Mouse (Mus musculus): ENCODE data around the gene Saal1. TPM values are rescaled to one million over a fixed set of nuclear protein-coding genes. Genes with fewer than 3 reads are reported as not detected.

The Saal1 gene
- total RNA-seq, 1 experiment = 15.6 TPM

DNA sequence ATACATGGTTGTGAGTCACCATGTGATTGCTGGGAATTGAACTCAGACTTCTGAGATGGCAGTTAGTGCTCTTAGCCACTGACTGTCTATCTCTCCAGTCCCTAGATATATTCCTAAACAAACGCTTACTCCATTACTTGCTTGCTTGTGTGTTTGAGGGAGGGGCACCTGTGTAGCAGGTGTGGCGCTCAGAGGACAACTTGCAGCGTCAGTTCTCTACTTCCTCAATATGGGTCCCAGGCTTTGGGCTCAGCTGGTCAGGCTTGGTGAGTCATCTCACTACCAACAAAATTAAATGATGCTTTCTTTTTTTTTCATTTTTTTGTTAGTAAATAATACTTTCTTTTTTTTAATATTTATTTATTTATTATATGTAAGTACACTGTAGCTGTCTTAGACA is 32.1 kb downstream of the Saal1 start:
- Histone ChIP-seq H3K9ac (ENCODE audit: insufficient read depth, low read depth, low read length, poor library complexity, severe bottlenecking) (no peak overlapping the region), H3K4me3 (ENCODE audit: insufficient read depth in 1 of 2, low read depth in 1 of 2, low read length in 2 of 2, poor library complexity in 1 of 2, severe bottlenecking in 1 of 2) (no peak overlapping the region), H3K27ac (ENCODE audit: insufficient read depth, low read depth, low read length, poor library complexity, severe bottlenecking) (no peak overlapping the region), H3K4me1 (ENCODE audit: control insufficient read depth in 2 of 2, insufficient read depth in 2 of 2, low read length in 2 of 2, poor library complexity in 1 of 2) (no peaks in the 10 kb centered on the region), H3K36me3 (ENCODE audit: control insufficient read depth, insufficient read depth, low read length, poor library complexity, severe bottlenecking) (no peaks in the 10 kb centered on the region), H3K9me3 (ENCODE audit: control insufficient read depth, insufficient read depth, low read depth, low read length) (no peaks in the 10 kb centered on the region)
- in situ Hi-C loops (cut with MboI; ENCODE audit: low sequenced_read_pairs in 2 of 2, unreplicated experiment in 2 of 2) = no loop called here
- DNase-seq (ENCODE audit: low read depth, low spot score) = no peak
- TF ChIP-seq ZC3H11A (IDR thresholded peaks at IDR 0.05; ENCODE audit: borderline replicate concordance, low read depth, low read length) (no peak), ZNF384 (IDR thresholded peaks at IDR 0.05; ENCODE audit: low read depth, low read length) (no peak), CHD2 (IDR thresholded peaks at IDR 0.05; ENCODE audit: low read depth, low read length) (no peak), MAFK (IDR thresholded peaks at IDR 0.05; ENCODE audit: insufficient read depth, low read depth, low read length) (no peak), HCFC1 (IDR thresholded peaks at IDR 0.05; ENCODE audit: borderline replicate concordance, insufficient read depth, low read length) (no peak)

GRCm38 (mm10) chr7:46676808-46677360 is 33.6 kb downstream of the Saal1 start:
- Histone ChIP-seq H3K9me3 (ENCODE audit: control insufficient read depth, insufficient read depth, low read depth, low read length) (no peaks in the 10 kb centered on the region), H3K9ac (ENCODE audit: insufficient read depth, low read depth, low read length, poor library complexity, severe bottlenecking) (no peak overlapping the region), H3K36me3 (ENCODE audit: control insufficient read depth, insufficient read depth, low read length, poor library complexity, severe bottlenecking) (no peaks in the 10 kb centered on the region), H3K27ac (ENCODE audit: insufficient read depth, low read depth, low read length, poor library complexity, severe bottlenecking) (no peak overlapping the region), H3K4me1 (ENCODE audit: control insufficient read depth in 2 of 2, insufficient read depth in 2 of 2, low read length in 2 of 2, poor library complexity in 1 of 2) (no peaks in the 10 kb centered on the region), H3K4me3 (ENCODE audit: insufficient read depth in 1 of 2, low read depth in 1 of 2, low read length in 2 of 2, poor library complexity in 1 of 2, severe bottlenecking in 1 of 2) (no peak overlapping the region)
- DNase-seq (ENCODE audit: low read depth, low spot score) = no peak
- TF ChIP-seq HCFC1 (IDR thresholded peaks at IDR 0.05; ENCODE audit: borderline replicate concordance, insufficient read depth, low read length) (no peak), ZNF384 (IDR thresholded peaks at IDR 0.05; ENCODE audit: low read depth, low read length) (no peak), ZC3H11A (IDR thresholded peaks at IDR 0.05; ENCODE audit: borderline replicate concordance, low read depth, low read length) (no peak), CHD2 (IDR thresholded peaks at IDR 0.05; ENCODE audit: low read depth, low read length) (no peak), MAFK (IDR thresholded peaks at IDR 0.05; ENCODE audit: insufficient read depth, low read depth, low read length) (no peak)
- in situ Hi-C loops (cut with MboI; ENCODE audit: low sequenced_read_pairs in 2 of 2, unreplicated experiment in 2 of 2) = no loop called here

GRCm38 (mm10) chr7:46675886-46676285 is 34.6 kb downstream of the Saal1 start:
- no peak for DNase-seq (ENCODE audit: low read depth, low spot score)
- in situ Hi-C loops (cut with MboI; ENCODE audit: low sequenced_read_pairs in 2 of 2, unreplicated experiment in 2 of 2) = no loop called here
- TF ChIP-seq HCFC1 (IDR thresholded peaks at IDR 0.05; ENCODE audit: borderline replicate concordance, insufficient read depth, low read length) (no peak), CHD2 (IDR thresholded peaks at IDR 0.05; ENCODE audit: low read depth, low read length) (no peak), ZNF384 (IDR thresholded peaks at IDR 0.05; ENCODE audit: low read depth, low read length) (no peak), MAFK (IDR thresholded peaks at IDR 0.05; ENCODE audit: insufficient read depth, low read depth, low read length) (no peak), ZC3H11A (IDR thresholded peaks at IDR 0.05; ENCODE audit: borderline replicate concordance, low read depth, low read length) (no peak)

DNA sequence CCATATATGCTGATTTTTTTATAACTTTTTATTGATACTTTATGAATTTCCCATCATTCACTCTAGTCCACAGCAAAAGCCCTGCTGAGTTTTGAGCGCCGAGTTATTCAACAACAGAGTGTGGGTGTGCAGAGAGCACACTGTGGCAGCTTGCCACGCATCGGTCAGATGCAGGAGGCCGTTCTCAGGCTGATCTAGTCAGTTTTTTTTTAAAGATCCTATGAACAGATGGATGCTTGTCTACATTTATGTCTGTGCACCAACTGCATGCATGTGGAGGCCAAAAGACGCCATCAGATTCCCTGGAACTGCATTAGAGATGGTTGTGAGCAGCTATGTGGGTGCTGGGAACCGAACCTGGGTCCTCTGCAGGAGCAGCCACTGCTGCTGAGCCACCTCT is 35.4 kb downstream of the Saal1 start:
- TF ChIP-seq ZC3H11A (IDR thresholded peaks at IDR 0.05; ENCODE audit: borderline replicate concordance, low read depth, low read length) (no peak), MAFK (IDR thresholded peaks at IDR 0.05; ENCODE audit: insufficient read depth, low read depth, low read length) (no peak), HCFC1 (IDR thresholded peaks at IDR 0.05; ENCODE audit: borderline replicate concordance, insufficient read depth, low read length) (no peak), ZNF384 (IDR thresholded peaks at IDR 0.05; ENCODE audit: low read depth, low read length) (no peak), CHD2 (IDR thresholded peaks at IDR 0.05; ENCODE audit: low read depth, low read length) (no peak)
- in situ Hi-C loops (cut with MboI; ENCODE audit: low sequenced_read_pairs in 2 of 2, unreplicated experiment in 2 of 2) = no loop called here
- Histone ChIP-seq H3K27ac (ENCODE audit: insufficient read depth, low read depth, low read length, poor library complexity, severe bottlenecking) (no peak overlapping the region), H3K4me3 (ENCODE audit: insufficient read depth in 1 of 2, low read depth in 1 of 2, low read length in 2 of 2, poor library complexity in 1 of 2, severe bottlenecking in 1 of 2) (no peak overlapping the region), H3K9me3 (ENCODE audit: control insufficient read depth, insufficient read depth, low read depth, low read length) (no peaks in the 10 kb centered on the region), H3K4me1 (ENCODE audit: control insufficient read depth in 2 of 2, insufficient read depth in 2 of 2, low read length in 2 of 2, poor library complexity in 1 of 2) (no peaks in the 10 kb centered on the region), H3K36me3 (ENCODE audit: control insufficient read depth, insufficient read depth, low read length, poor library complexity, severe bottlenecking) (no peaks in the 10 kb centered on the region), H3K9ac (ENCODE audit: insufficient read depth, low read depth, low read length, poor library complexity, severe bottlenecking) (no peak overlapping the region)
- no peak for DNase-seq (ENCODE audit: low read depth, low spot score)

More at GRCm38 (mm10) chr7:46675886-46676285, 34.6 kb downstream of the Saal1 start:
- H3K36me3 ChIP-seq (ENCODE audit: control insufficient read depth, insufficient read depth, low read length, poor library complexity, severe bottlenecking) = no peaks in the 10 kb centered on the region
- H3K9me3 ChIP-seq (ENCODE audit: control insufficient read depth, insufficient read depth, low read depth, low read length) = no peaks in the 10 kb centered on the region
- no peaks in the 10 kb centered on the region for H3K4me1 ChIP-seq (ENCODE audit: control insufficient read depth in 2 of 2, insufficient read depth in 2 of 2, low read length in 2 of 2, poor library complexity in 1 of 2)
- H3K9ac ChIP-seq (ENCODE audit: insufficient read depth, low read depth, low read length, poor library complexity, severe bottlenecking) = no peak overlapping the region
- no peak overlapping the region for H3K4me3 ChIP-seq (ENCODE audit: insufficient read depth in 1 of 2, low read depth in 1 of 2, low read length in 2 of 2, poor library complexity in 1 of 2, severe bottlenecking in 1 of 2)
- H3K27ac ChIP-seq (ENCODE audit: insufficient read depth, low read depth, low read length, poor library complexity, severe bottlenecking) = no peak overlapping the region
